Mouse (Mus musculus): ENCODE measurements around the gene Pigr.

The Pigr gene

GRCm38 (mm10) chr1:130826448-130826847, at the start of gene Pigr:
Gene Pigr (plus strand): TSS chr1:130826684.
- DNase-seq = no peak

- DNase-seq = no peak
These were observed 46.6 kb upstream of the Pigr start for GRCm38 (mm10) chr1:130779867-130780266.

GRCm38 (mm10) chr1:130784054-130784453, 42.4 kb upstream of the Pigr start:
- peak; percentile 51 to 58 for DNase-seq

- DNase-seq = peak; percentile 27 to 28
These were observed 39.5 kb upstream of the Pigr start for GRCm38 (mm10) chr1:130787001-130787400.

- DNase-seq = no peak
These were observed 36.7 kb upstream of the Pigr start for GRCm38 (mm10) chr1:130789512-130790451.

GRCm38 (mm10) chr1:130795331-130795730, 31.2 kb upstream of the Pigr start:
- DNase-seq = no peak

- DNase-seq = peak; percentile 84 to 85
These were observed 29.4 kb upstream of the Pigr start for GRCm38 (mm10) chr1:130796967-130797684.

- DNase-seq = no peak
These were observed 28.4 kb upstream of the Pigr start for GRCm38 (mm10) chr1:130798037-130798436.

- DNase-seq = no peak
These were observed 27.9 kb upstream of the Pigr start for GRCm38 (mm10) chr1:130798551-130798950.

GRCm38 (mm10) chr1:130799399-130799798, 27.1 kb upstream of the Pigr start:
- no peak for DNase-seq

GRCm38 (mm10) chr1:130800602-130801001, 25.9 kb upstream of the Pigr start, which contains the start of gene Fcamr:
Gene Fcamr (plus strand): TSS chr1:130800902.
- DNase-seq = no peak

GRCm38 (mm10) chr1:130801511-130801910, 25.0 kb upstream of the Pigr start:
- no peak for DNase-seq

GRCm38 (mm10) chr1:130802976-130803375, 23.5 kb upstream of the Pigr start:
- no peak for DNase-seq

- DNase-seq = no peak
These were observed 22.2 kb upstream of the Pigr start for GRCm38 (mm10) chr1:130804279-130804678.

GRCm38 (mm10) chr1:130810906-130811305, 15.6 kb upstream of the Pigr start:
- DNase-seq = no peak

GRCm38 (mm10) chr1:130811316-130811715, 15.2 kb upstream of the Pigr start:
- DNase-seq = no peak

- DNase-seq = peak; percentile 46
These were observed 6.7 kb upstream of the Pigr start for GRCm38 (mm10) chr1:130819737-130820136.

- peak; percentile 62 to 72 for DNase-seq
These were observed 6.0 kb upstream of the Pigr start for GRCm38 (mm10) chr1:130820316-130821148.

- peak in 1 of 2 experiments; percentile 43 for DNase-seq
These were observed 5.4 kb upstream of the Pigr start for GRCm38 (mm10) chr1:130821149-130821471.

GRCm38 (mm10) chr1:130821911-130822625, 4.4 kb upstream of the Pigr start:
- DNase-seq = no peak

GRCm38 (mm10) chr1:130828656-130829055, 2.2 kb downstream of the Pigr start:
- no peak for DNase-seq

Measured in B cell, adult 2 months (primary cell).